Mouse (Mus musculus) lung, embryonic 14.5 days (tissue): ENCODE measurements at regions not wholly inside any gene's neighbourhood (a gene's known extent, or its start where the extent isn't known, plus 50 kb on each side); places are given as distances from the start of the nearest gene placed in this dataset.

Experiments
- ATAC-seq: fragments of 200-750 bp; cut with Nextera tagmentation; 2 replicates; pipeline ENCODE4 v1.8.0; 2017; ENCODE audit warnings: mild to moderate bottlenecking, moderate TSS enrichment, moderate library complexity; ENCODE audit not compliant: insufficient read depth
- DNase-seq: peaks from one replicate; pipeline ENCODE4 v3.0.0-alpha.2; 2015
- H3K27ac ChIP-seq: fragments of 300-500 bp; sonication (generic); 2 replicates; pipeline ENCODE4 v1.5.1; 2014; ENCODE audit warnings: low read depth, mild to moderate bottlenecking, moderate library complexity
- H3K27me3 ChIP-seq: fragments of 300-500 bp; sonication (generic); 2 replicates; pipeline ENCODE4 v1.6.1; 2014; ENCODE audit warnings: low read length, control low read depth; ENCODE audit not compliant: insufficient read depth
- H3K36me3 ChIP-seq: fragments of 300-500 bp; sonication (generic); 2 replicates; pipeline ENCODE4 v1.6.1; 2014; ENCODE audit warnings: control low read depth; ENCODE audit not compliant: insufficient read depth
- H3K4me1 ChIP-seq: fragments of 300-500 bp; sonication (generic); 2 replicates; pipeline ENCODE4 v1.6.1; 2014; ENCODE audit warnings: antibody characterized with exemption, control low read depth; ENCODE audit not compliant: insufficient read depth
- H3K4me2 ChIP-seq: fragments of 300-500 bp; sonication (generic); 2 replicates; pipeline ENCODE4 v1.6.1; 2014; ENCODE audit warnings: mild to moderate bottlenecking
- H3K4me3 ChIP-seq: fragments of 300-500 bp; sonication (generic); 2 replicates; pipeline ENCODE4 v1.5.1; 2014; ENCODE audit warnings: low read depth, low read length
- H3K9ac ChIP-seq: fragments of 300-500 bp; sonication (generic); 2 replicates; pipeline ENCODE4 v1.6.1; 2014
- H3K9me3 ChIP-seq: fragments of 300-500 bp; sonication (generic); 2 replicates; pipeline ENCODE4 v1.6.1; 2016; ENCODE audit warnings: low read depth, low read length, control low read depth
- CTCF ChIP-seq: IDR thresholded peaks from 2 replicates; pipeline ENCODE4 v1.5.1; 2016; ENCODE audit warnings: antibody characterized with exemption, low read depth
- whole genome bisulfite sequencing: fragments of 180-500 bp; shearing (Covaris S2); extraction: QIAGEN DNeasy Blood & Tissue Kit; methylation state at CpG from one replicate; pipeline ENCODE4 v1.1.7; 2014; 5-methylcytosine and 5-hydroxymethylcytosine counted together

GRCm38 (mm10) chr3:52158788-52159260, 53.9 kb upstream of the Maml3 start:
- Histone ChIP-seq H3K27ac (no peak overlapping the region), H3K27me3 (no peaks in the 10 kb centered on the region), H3K9me3 (no peaks in the 10 kb centered on the region), H3K4me2 (no peak overlapping the region), H3K9ac (no peak overlapping the region), H3K4me3 (no peak overlapping the region), H3K4me1 (peaks cover 3% of the 10 kb centered on the region; the same call in 1 of the 2 replicates), H3K36me3 (no peaks in the 10 kb centered on the region)
- no peak for ATAC-seq
- 84% methylated on average over 3 of the region's 3 CpGs for WGBS
- no peak for TF ChIP-seq CTCF
- DNase-seq, result no peak

GRCm38 (mm10) chr3:52161688-52162087, 56.8 kb upstream of the Maml3 start:
- H3K27ac ChIP-seq, result no peak overlapping the region
- WGBS, result 37% methylated on average over 3 of the region's 3 CpGs

GRCm38 (mm10) chr3:52163990-52164389, 59.1 kb upstream of the Maml3 start:
- Histone ChIP-seq H3K9ac (no peak overlapping the region), H3K27ac (peak overlapping the region; percentile 39; the same call in 1 of the 2 replicates), H3K9me3 (no peaks in the 10 kb centered on the region), H3K27me3 (no peaks in the 10 kb centered on the region), H3K4me1 (peaks cover 4% of the 10 kb centered on the region; the same call in 1 of the 2 replicates), H3K36me3 (no peaks in the 10 kb centered on the region), H3K4me2 (peak overlapping the region; percentile 47), H3K4me3 (peak overlapping the region; percentile 1; the same call in 1 of the 2 replicates)
- TF ChIP-seq CTCF, result no peak
- WGBS, result 41% methylated on average over 16 of the region's 16 CpGs
- ATAC-seq, result peak; percentile 66
- peak; percentile 83 for DNase-seq

More at GRCm38 (mm10) chr3:52161688-52162087, 56.8 kb upstream of the Maml3 start:
- Histone ChIP-seq H3K9me3 (no peaks in the 10 kb centered on the region), H3K4me3 (no peak overlapping the region), H3K36me3 (no peaks in the 10 kb centered on the region), H3K4me1 (peaks cover 4% of the 10 kb centered on the region; the same call in 1 of the 2 replicates), H3K9ac (no peak overlapping the region), H3K4me2 (no peak overlapping the region), H3K27me3 (no peaks in the 10 kb centered on the region)
- ATAC-seq, result peak; percentile 87
- peak; percentile 83 for DNase-seq
- TF ChIP-seq CTCF, result no peak

- 89% methylated on average over 7 of the region's 7 CpGs for WGBS
These were observed 62.5 kb upstream of the Maml3 start for GRCm38 (mm10) chr3:52167420-52167819.

GRCm38 (mm10) chr3:52170847-52171246, 66.0 kb upstream of the Maml3 start:
- Histone ChIP-seq H3K9ac (no peak overlapping the region), H3K27me3 (no peaks in the 10 kb centered on the region), H3K4me2 (no peak overlapping the region), H3K4me3 (no peak overlapping the region), H3K27ac (no peak overlapping the region), H3K4me1 (no peaks in the 10 kb centered on the region), H3K36me3 (no peaks in the 10 kb centered on the region), H3K9me3 (no peaks in the 10 kb centered on the region)
- TF ChIP-seq CTCF, result no peak
- no peak for ATAC-seq
- DNase-seq, result no peak
- WGBS, result 89% methylated on average over 7 of the region's 7 CpGs

More at GRCm38 (mm10) chr3:52167420-52167819, 62.5 kb upstream of the Maml3 start:
- H3K4me1 ChIP-seq, result peaks cover 4% of the 10 kb centered on the region; the same call in 1 of the 2 replicates
- H3K4me3 ChIP-seq, result no peak overlapping the region
- H3K9ac ChIP-seq, result no peak overlapping the region
- H3K9me3 ChIP-seq, result no peaks in the 10 kb centered on the region
- ATAC-seq, result no peak
- no peak overlapping the region for H3K4me2 ChIP-seq
- no peak overlapping the region for H3K27ac ChIP-seq
- DNase-seq, result no peak
- H3K27me3 ChIP-seq, result no peaks in the 10 kb centered on the region
- no peak for TF ChIP-seq CTCF
- H3K36me3 ChIP-seq, result no peaks in the 10 kb centered on the region

GRCm38 (mm10) chr3:52171303-52171702, 66.4 kb upstream of the Maml3 start:
- Histone ChIP-seq H3K27me3 (no peaks in the 10 kb centered on the region), H3K4me3 (no peak overlapping the region), H3K9me3 (no peaks in the 10 kb centered on the region), H3K4me1 (no peaks in the 10 kb centered on the region), H3K27ac (no peak overlapping the region), H3K4me2 (no peak overlapping the region), H3K36me3 (no peaks in the 10 kb centered on the region), H3K9ac (no peak overlapping the region)
- DNase-seq (no peak), ATAC-seq (no peak)
- WGBS, result 77% methylated on average over 5 of the region's 5 CpGs
- TF ChIP-seq CTCF, result no peak

- peak; percentile 17 for TF ChIP-seq CTCF
- ATAC-seq, result no peak
- no peak for DNase-seq
These were observed 68.6 kb upstream of the Maml3 start for GRCm38 (mm10) chr3:52173490-52173889.

More at GRCm38 (mm10) chr3:52173490-52173889, 68.6 kb upstream of the Maml3 start:
- Histone ChIP-seq H3K9ac (no peak overlapping the region), H3K4me2 (no peak overlapping the region), H3K27ac (no peak overlapping the region), H3K36me3 (no peaks in the 10 kb centered on the region), H3K9me3 (no peaks in the 10 kb centered on the region), H3K27me3 (no peaks in the 10 kb centered on the region), H3K4me1 (0 out of 2 replicates have a peak, but pooled peaks cover 4% of the 10 kb centered on the region), H3K4me3 (no peak overlapping the region)
- 80% methylated on average over 1 of the region's 1 CpGs for WGBS
